Mouse (Mus musculus) granulocyte monocyte progenitor cell, adult 5-6 weeks (primary cell): ENCODE results near the gene Cdk2. TPM values are rescaled to one million over a fixed set of nuclear protein-coding genes. Genes with fewer than 3 reads are reported as not detected.

ENCODE experiments used
- ATAC-seq: replicated peaks from 2 replicates; pipeline ENCODE4 v1.8.0; 2016; ENCODE audit warnings: mild to moderate bottlenecking, moderate TSS enrichment, inconsistent platforms; ENCODE audit not compliant: poor library complexity, severe bottlenecking
- total RNA-seq, 2 experiments: library from RNA; stranded (forward) in 1 of 2; stranded (reverse) in 1 of 2; fragments of 200-712, 200-1000 nt in 1 of 2; fragments of >200 nt in 1 of 2; fragmentation: Nextera tagmentation in 1 of 2; gene quantifications; 2 replicates each; pipeline ENCODE4 v1.2.3; 2014 to 2017

The Cdk2 gene
- total RNA-seq, 2 experiments from 2014 or later, result 60.3 to 101 TPM

GRCm38 (mm10) chr10:128659490-128659889 lies 45.3 kb downstream of the Cdk2 start:
- no peak for ATAC-seq

DNA sequence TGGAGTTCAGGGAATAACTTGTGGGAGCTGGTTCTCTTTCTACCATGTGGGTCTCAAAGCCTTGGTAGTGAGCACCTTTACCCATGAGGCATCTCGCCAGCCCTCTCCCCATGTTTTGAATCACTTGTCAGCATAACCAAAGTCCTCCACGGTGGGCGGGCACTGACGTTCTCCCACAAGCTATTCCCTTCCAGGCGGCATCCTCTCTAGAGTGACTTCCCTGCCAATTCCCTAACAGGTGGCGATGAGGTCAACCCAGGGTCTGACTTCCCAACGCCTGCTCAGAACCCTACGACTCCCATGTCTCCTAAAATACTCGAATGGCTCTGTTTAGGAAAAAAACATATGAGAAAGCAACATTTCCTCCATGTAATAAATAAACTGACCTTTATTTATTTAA lies 47.0 kb downstream of the Cdk2 start:
- ATAC-seq, result no peak

GRCm38 (mm10) chr10:128656731-128657130 lies 48.1 kb downstream of the Cdk2 start:
- no peak for ATAC-seq

DNA sequence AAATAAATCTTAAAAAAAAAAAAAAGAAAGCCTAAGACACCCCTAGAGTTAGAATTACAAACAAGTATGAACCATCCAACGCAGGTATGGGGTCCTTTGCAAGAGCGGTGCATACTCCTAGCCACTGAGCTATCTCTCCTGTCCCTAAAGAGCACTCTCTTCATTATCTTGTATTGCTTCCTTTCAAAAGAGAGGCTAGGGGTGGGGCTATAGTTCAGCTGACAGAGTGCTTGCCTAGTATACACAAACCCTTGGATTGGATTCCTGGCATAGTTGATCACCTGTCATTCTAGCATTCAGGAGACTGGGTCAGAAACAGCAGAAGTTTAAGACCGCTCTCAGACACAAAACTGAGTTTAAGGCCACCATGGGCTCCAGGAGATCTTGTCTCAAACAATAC lies 49.6 kb downstream of the Cdk2 start:
- no peak for ATAC-seq

- ATAC-seq, result no peak
Observed at GRCm38 (mm10) chr10:128653866-128654265, 51.0 kb downstream of the Cdk2 start.

Other genes with a start within 250 kb of the Cdk2 start
- 90.4 and 113 TPM in 2 replicates for gene Smarcc2, start 245.8 kb downstream of the Cdk2 start, total RNA-seq (2014; fragmentation: Nextera tagmentation)
- gene Smarcc2, start 245.8 kb downstream of the Cdk2 start, total RNA-seq (2017), result 56.4 and 56.9 TPM in 2 replicates
- 1,019 and 1,105 TPM in 2 replicates for gene Myl6, start 210.9 kb downstream of the Cdk2 start, total RNA-seq (2014; fragmentation: Nextera tagmentation)
- gene Myl6, start 210.9 kb downstream of the Cdk2 start, total RNA-seq (2017), result 1,278 and 1,308 TPM in 2 replicates
- gene Myl6b, start 206.3 kb downstream of the Cdk2 start, total RNA-seq (2014; fragmentation: Nextera tagmentation), result 10.7 and 13.7 TPM in 2 replicates
- 1.2 and 1.7 TPM in 2 replicates for gene Myl6b, start 206.3 kb downstream of the Cdk2 start, total RNA-seq (2017)
- 89.1 and 90.5 TPM in 2 replicates for gene Esyt1, start 179.2 kb downstream of the Cdk2 start, total RNA-seq (2014; fragmentation: Nextera tagmentation)
- gene Esyt1, start 179.2 kb downstream of the Cdk2 start, total RNA-seq (2017), result 78.8 and 97.6 TPM in 2 replicates
- gene Zc3h10, start 157.3 kb downstream of the Cdk2 start, total RNA-seq (2014; fragmentation: Nextera tagmentation), result 8.8 and 9.7 TPM in 2 replicates
- gene Zc3h10, start 157.3 kb downstream of the Cdk2 start, total RNA-seq (2017), result 12.5 and 13.6 TPM in 2 replicates
- 6,066 and 6,315 TPM in 2 replicates for gene Rpl41, start 155.7 kb downstream of the Cdk2 start, total RNA-seq (2014; fragmentation: Nextera tagmentation)
- 3,608 and 4,444 TPM in 2 replicates for gene Rpl41, start 155.7 kb downstream of the Cdk2 start, total RNA-seq (2017)
- 404 and 410 TPM in 2 replicates for gene Pa2g4, start 139.0 kb downstream of the Cdk2 start, total RNA-seq (2014; fragmentation: Nextera tagmentation)
- 414 and 442 TPM in 2 replicates for gene Pa2g4, start 139.0 kb downstream of the Cdk2 start, total RNA-seq (2017)
- 1.6 and 1.7 TPM in 2 replicates for gene Erbb3, start 115.4 kb downstream of the Cdk2 start, total RNA-seq (2014; fragmentation: Nextera tagmentation)
- 1.4 and 1.8 TPM in 2 replicates for gene Erbb3, start 115.4 kb downstream of the Cdk2 start, total RNA-seq (2017)
- gene Rps26, start 78.3 kb downstream of the Cdk2 start, total RNA-seq (2014; fragmentation: Nextera tagmentation), result 2,754 and 2,968 TPM in 2 replicates
- gene Rps26, start 78.3 kb downstream of the Cdk2 start, total RNA-seq (2017), result 1,150 and 1,165 TPM in 2 replicates
- 0.62 TPM in 1 of 2 replicates, not detected in the other for gene Ikzf4, start 59.0 kb downstream of the Cdk2 start, total RNA-seq (2014; fragmentation: Nextera tagmentation)
- gene Ikzf4, start 59.0 kb downstream of the Cdk2 start, total RNA-seq (2017), result not detected in 2 replicates
- gene Suox, start 31.0 kb downstream of the Cdk2 start, total RNA-seq (2014; fragmentation: Nextera tagmentation), result 3.5 and 4.1 TPM in 2 replicates
- 5.9 and 8.1 TPM in 2 replicates for gene Suox, start 31.0 kb downstream of the Cdk2 start, total RNA-seq (2017)
- 43.7 and 43.8 TPM in 2 replicates for gene Rab5b, start 8.8 kb downstream of the Cdk2 start, total RNA-seq (2014; fragmentation: Nextera tagmentation)
- 45.7 and 58.0 TPM in 2 replicates for gene Rab5b, start 8.8 kb downstream of the Cdk2 start, total RNA-seq (2017)
- gene Pmel, start 836 bp downstream of the Cdk2 start, total RNA-seq (2014; fragmentation: Nextera tagmentation), result 0.28 and 2.6 TPM in 2 replicates
- 0.52 and 1.6 TPM in 2 replicates for gene Pmel, start 836 bp downstream of the Cdk2 start, total RNA-seq (2017)
- gene Dgka, start 39.8 kb upstream of the Cdk2 start, total RNA-seq (2014; fragmentation: Nextera tagmentation), result 13.2 and 15.8 TPM in 2 replicates
- 9.4 and 12.0 TPM in 2 replicates for gene Dgka, start 39.8 kb upstream of the Cdk2 start, total RNA-seq (2017)
- gene Pym1, start 42.9 kb upstream of the Cdk2 start, total RNA-seq (2014; fragmentation: Nextera tagmentation), result 43.5 and 52.0 TPM in 2 replicates
- 47.6 and 82.5 TPM in 2 replicates for gene Pym1, start 42.9 kb upstream of the Cdk2 start, total RNA-seq (2017)
- gene Mmp19, start 85.9 kb upstream of the Cdk2 start, total RNA-seq (2014; fragmentation: Nextera tagmentation), result 6.9 and 8.3 TPM in 2 replicates
- gene Mmp19, start 85.9 kb upstream of the Cdk2 start, total RNA-seq (2017), result 14.9 and 15.6 TPM in 2 replicates
- gene Dnajc14, start 99.0 kb upstream of the Cdk2 start, total RNA-seq (2014; fragmentation: Nextera tagmentation), result 16.5 and 17.5 TPM in 2 replicates
- 23.8 and 30.7 TPM in 2 replicates for gene Dnajc14, start 99.0 kb upstream of the Cdk2 start, total RNA-seq (2017)
- 10.8 and 14.4 TPM in 2 replicates for gene Tmem198b, start 99.3 kb upstream of the Cdk2 start, total RNA-seq (2014; fragmentation: Nextera tagmentation)
- gene Tmem198b, start 99.3 kb upstream of the Cdk2 start, total RNA-seq (2017), result 3.4 and 3.6 TPM in 2 replicates
- 184 and 236 TPM in 2 replicates for gene Sarnp, start 112.3 kb upstream of the Cdk2 start, total RNA-seq (2014; fragmentation: Nextera tagmentation)
- 265 and 272 TPM in 2 replicates for gene Sarnp, start 112.3 kb upstream of the Cdk2 start, total RNA-seq (2017)
- gene Ormdl2, start 116.6 kb upstream of the Cdk2 start, total RNA-seq (2014; fragmentation: Nextera tagmentation), result 33.9 and 84.1 TPM in 2 replicates
- 82.4 and 147 TPM in 2 replicates for gene Ormdl2, start 116.6 kb upstream of the Cdk2 start, total RNA-seq (2017)
- gene Gdf11, start 186.7 kb upstream of the Cdk2 start, total RNA-seq (2014; fragmentation: Nextera tagmentation), result 0.21 TPM in 1 of 2 replicates, not detected in the other
- gene Gdf11, start 186.7 kb upstream of the Cdk2 start, total RNA-seq (2017), result 0.15 TPM in 1 of 2 replicates, not detected in the other
- 139 and 203 TPM in 2 replicates for gene Cd63, start 196.0 kb upstream of the Cdk2 start, total RNA-seq (2014; fragmentation: Nextera tagmentation)
- gene Cd63, start 196.0 kb upstream of the Cdk2 start, total RNA-seq (2017), result 123 and 185 TPM in 2 replicates
- 2.0 and 9.5 TPM in 2 replicates for gene Rdh5, start 217.9 kb upstream of the Cdk2 start, total RNA-seq (2014; fragmentation: Nextera tagmentation)
- gene Rdh5, start 217.9 kb upstream of the Cdk2 start, total RNA-seq (2017), result 2.4 TPM in 1 of 2 replicates, not detected in the other
- 124 and 140 TPM in 2 replicates for gene Bloc1s1, start 219.0 kb upstream of the Cdk2 start, total RNA-seq (2014; fragmentation: Nextera tagmentation)
- gene Bloc1s1, start 219.0 kb upstream of the Cdk2 start, total RNA-seq (2017), result 71.3 and 86.4 TPM in 2 replicates
- gene Itga7, start 228.8 kb upstream of the Cdk2 start, total RNA-seq (2014; fragmentation: Nextera tagmentation), result not detected in 2 replicates
- not detected in 2 replicates for gene Itga7, start 228.8 kb upstream of the Cdk2 start, total RNA-seq (2017)